Mouse (Mus musculus) liver, adult 2 months (tissue): Measurements from ENCODE around the gene Map3k5. TPM values are rescaled to one million over a fixed set of nuclear protein-coding genes. Genes with fewer than 3 reads are reported as not detected.
"Not testable (repeated sequence)": the region's sequence is repeated elsewhere in the genome, so short reads cannot be mapped to it uniquely, and the experiment has no call there.

Experiments
- DNase-seq: peaks from one replicate; pipeline ENCODE4 v3.0.0-alpha.2; 2011; ENCODE audit warnings: low read depth, low spot score; ENCODE audit errors: extremely low read depth
- H3K27ac ChIP-seq: fragments of 200-500 bp; replicated peaks from 2 replicates; pipeline ENCODE4 v1.5.1; 2012; ENCODE audit warnings: low read depth, mild to moderate bottlenecking, control low read depth, inconsistent platforms, low read length; ENCODE audit not compliant: insufficient read depth
- H3K27me3 ChIP-seq: fragments of 200-500 bp; 2 replicates; pipeline ENCODE4 v1.6.1; 2012; ENCODE audit warnings: mild to moderate bottlenecking, moderate library complexity, low read length, inconsistent platforms; ENCODE audit not compliant: control insufficient read depth, insufficient read depth
- H3K36me3 ChIP-seq: fragments of 200-500 bp; 2 replicates; pipeline ENCODE4 v1.6.1; 2012; ENCODE audit warnings: low read length, inconsistent platforms; ENCODE audit not compliant: control insufficient read depth, insufficient read depth
- H3K4me1 ChIP-seq: fragments of 200-500 bp; 2 replicates; pipeline ENCODE4 v1.6.1; 2011; ENCODE audit warnings: low read length; ENCODE audit not compliant: control insufficient read depth, insufficient read depth
- H3K4me3 ChIP-seq: fragments of 200-500 bp; 2 replicates; pipeline ENCODE4 v1.5.1; 2011; ENCODE audit warnings: low read depth, mild to moderate bottlenecking, control low read depth, low read length, moderate library complexity; ENCODE audit not compliant: insufficient read depth
- H3K79me2 ChIP-seq: fragments of 200-500 bp; 2 replicates; pipeline ENCODE4 v1.6.1; 2012; ENCODE audit warnings: inconsistent platforms, mild to moderate bottlenecking, low read length, moderate library complexity; ENCODE audit not compliant: control insufficient read depth, insufficient read depth
- H3K9ac ChIP-seq: fragments of 200-500 bp; 2 replicates; pipeline ENCODE4 v1.6.1; 2012; ENCODE audit warnings: low read depth, mild to moderate bottlenecking, control low read depth, inconsistent platforms, low read length
- CTCF ChIP-seq: fragments of 200-500 bp; IDR thresholded peaks from 2 replicates; pipeline ENCODE4 v1.5.1; 2011; ENCODE audit warnings: low read depth, low read length, control low read depth
- POLR2A ChIP-seq: fragments of 200-500 bp; IDR thresholded peaks from 2 replicates; pipeline ENCODE4 v1.6.1; 2011; ENCODE audit warnings: low read length, control low read depth; ENCODE audit not compliant: insufficient read depth; ENCODE audit errors: extremely low read depth
- WGBS: fragments of 180-500 bp; shearing (Covaris S2); methylation state at CpG from one replicate; pipeline ENCODE4 v1.1.7; 2018; 5-methylcytosine and 5-hydroxymethylcytosine counted together
- polyA plus RNA-seq: library from polyadenylated mRNA; depleted of rRNA; stranded (reverse); fragments of >200 nt; gene quantifications from 2 replicates; pipeline ENCODE4 v1.2.3, GENCODE M21; 2012
- total RNA-seq: library from RNA; depleted of rRNA; stranded (reverse); fragments of >200 nt; gene quantifications from 2 replicates; pipeline ENCODE4 v1.2.3, GENCODE M21; 2014

Gene Map3k5
- total and polyA plus RNA-seq, 2 experiments = 2.9 to 25.4 TPM

- Histone ChIP-seq H3K4me1 (peaks cover 7% of the 10 kb centered on the region; the same call in 1 of the 2 replicates), H3K4me3 (no peak overlapping the region), H3K79me2 (no peaks in the 10 kb centered on the region; the same call in 1 of the 2 replicates), H3K27me3 (no peaks in the 10 kb centered on the region), H3K36me3 (0 out of 2 replicates have a peak, but pooled peaks cover under 1% of the 10 kb centered on the region), H3K27ac (no peak overlapping the region), H3K9ac (no peak overlapping the region)
- no peak for TF ChIP-seq POLR2A
- TF ChIP-seq CTCF = no peak
- DNase-seq = peak; percentile 68
- WGBS = 28% methylated on average over 2 of the region's 2 CpGs
These were observed 23.8 kb upstream of the Map3k5 start for GRCm38 (mm10) chr10:19910516-19910915.

DNA sequence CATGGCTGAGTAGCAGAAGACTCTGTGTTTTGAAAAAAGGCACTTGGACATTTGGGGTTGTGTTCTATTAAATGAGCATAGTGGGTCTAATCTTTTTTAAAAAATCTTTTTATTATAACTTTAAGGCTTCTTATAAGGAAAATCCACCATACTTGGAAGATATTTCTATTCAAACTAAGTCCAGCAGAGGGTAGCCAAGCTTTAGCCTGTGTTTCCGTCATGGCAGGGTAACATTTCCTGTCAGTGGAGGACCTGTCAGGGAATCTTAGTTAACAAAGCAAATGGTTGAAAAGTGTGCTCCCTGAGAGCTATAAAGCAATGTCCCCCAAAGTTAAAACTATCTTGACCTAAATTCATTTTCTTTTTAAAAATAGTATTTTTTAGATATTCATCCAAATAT, 22.7 kb upstream of the Map3k5 start:
- Histone ChIP-seq H3K4me3 (no peak overlapping the region), H3K27ac (no peak overlapping the region), H3K9ac (no peak overlapping the region), H3K4me1 (peaks cover 5% of the 10 kb centered on the region; the same call in 1 of the 2 replicates), H3K36me3 (no peaks in the 10 kb centered on the region), H3K27me3 (no peaks in the 10 kb centered on the region), H3K79me2 (no peaks in the 10 kb centered on the region)
- TF ChIP-seq POLR2A (no peak), CTCF (no peak)
- 80% methylated on average over 1 of the region's 1 CpGs for WGBS
- DNase-seq = no peak

DNA sequence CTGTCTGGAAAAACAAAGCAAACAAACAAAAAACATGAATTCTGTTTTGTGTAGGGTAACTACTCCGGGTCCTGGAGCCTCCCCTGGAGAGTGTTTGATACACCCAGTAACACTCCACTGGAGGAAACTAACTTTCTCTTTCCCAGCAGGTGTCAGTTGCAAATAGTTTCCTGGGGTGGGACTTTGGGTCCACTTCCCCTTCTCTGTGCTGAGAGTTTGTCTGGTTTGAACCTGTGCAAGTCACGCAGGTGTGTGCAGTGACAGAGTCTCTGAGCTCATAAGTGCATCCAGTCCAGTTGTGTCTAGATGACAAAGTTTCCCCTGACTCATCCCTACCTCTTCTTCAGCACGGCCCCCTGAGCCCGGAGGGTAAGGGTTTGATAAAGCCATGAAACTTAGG, 20.5 kb upstream of the Map3k5 start:
- H3K79me2 ChIP-seq = no peaks in the 10 kb centered on the region
- TF ChIP-seq CTCF = no peak
- TF ChIP-seq POLR2A = no peak
- 84% methylated on average over 4 of the region's 4 CpGs for WGBS
- peaks cover 2% of the 10 kb centered on the region; the same call in 1 of the 2 replicates for H3K4me1 ChIP-seq
- H3K4me3 ChIP-seq = no peak overlapping the region
- no peak overlapping the region for H3K9ac ChIP-seq
- no peak for DNase-seq
- no peaks in the 10 kb centered on the region for H3K27me3 ChIP-seq
- H3K27ac ChIP-seq = no peak overlapping the region
- no peaks in the 10 kb centered on the region for H3K36me3 ChIP-seq

- TF ChIP-seq CTCF (peak; percentile 88), POLR2A (no peak)
- DNase-seq = peak; percentile 94
These were observed 19.0 kb upstream of the Map3k5 start for GRCm38 (mm10) chr10:19915301-19915700.

GRCm38 (mm10) chr10:19922410-19922809, 11.9 kb upstream of the Map3k5 start:
- H3K36me3 ChIP-seq = no peaks in the 10 kb centered on the region
- TF ChIP-seq POLR2A = no peak
- no peak for TF ChIP-seq CTCF
- H3K27ac ChIP-seq = no peak overlapping the region
- no peaks in the 10 kb centered on the region for H3K27me3 ChIP-seq
- H3K4me1 ChIP-seq = no peaks in the 10 kb centered on the region
- DNase-seq = no peak
- WGBS = 33% methylated on average over 4 of the region's 4 CpGs
- H3K79me2 ChIP-seq = no peaks in the 10 kb centered on the region
- no peak overlapping the region for H3K9ac ChIP-seq
- no peak overlapping the region for H3K4me3 ChIP-seq

More at GRCm38 (mm10) chr10:19915301-19915700, 19.0 kb upstream of the Map3k5 start:
- WGBS = 30% methylated on average over 1 of the region's 1 CpGs
- no peaks in the 10 kb centered on the region for H3K79me2 ChIP-seq
- no peak overlapping the region for H3K4me3 ChIP-seq
- H3K27me3 ChIP-seq = no peaks in the 10 kb centered on the region
- no peak overlapping the region for H3K9ac ChIP-seq
- H3K4me1 ChIP-seq = no peaks in the 10 kb centered on the region; the same call in 1 of the 2 replicates
- no peak overlapping the region for H3K27ac ChIP-seq
- H3K36me3 ChIP-seq = no peaks in the 10 kb centered on the region

DNA sequence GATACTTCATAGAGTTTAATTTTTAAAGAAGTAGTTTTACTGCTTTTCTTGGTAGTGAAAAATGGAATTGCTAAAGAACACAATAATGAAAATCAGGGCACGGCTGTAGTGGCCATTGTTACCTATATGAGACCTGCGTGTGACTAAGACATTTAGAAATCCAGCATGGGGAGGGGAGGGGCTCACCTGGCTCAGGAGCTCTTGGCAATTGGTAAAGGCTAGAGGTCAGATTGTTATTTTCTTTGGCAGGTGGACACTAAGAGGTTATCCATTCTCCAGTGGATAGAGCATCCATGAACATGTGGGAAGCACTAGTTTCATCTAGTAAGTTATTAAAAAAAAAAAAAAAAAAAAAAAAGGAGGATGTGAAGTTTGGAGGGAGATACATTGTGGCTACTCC, 10.0 kb upstream of the Map3k5 start:
- peak; percentile 70 for DNase-seq
- TF ChIP-seq CTCF (no peak), POLR2A (no peak)
- no peaks in the 10 kb centered on the region for H3K36me3 ChIP-seq
- H3K27me3 ChIP-seq = no peaks in the 10 kb centered on the region
- H3K9ac ChIP-seq = no peak overlapping the region
- no peaks in the 10 kb centered on the region for H3K79me2 ChIP-seq
- no peak overlapping the region for H3K27ac ChIP-seq
- no peak overlapping the region for H3K4me3 ChIP-seq
- 39% methylated on average over 2 of the region's 2 CpGs for WGBS
- no peaks in the 10 kb centered on the region for H3K4me1 ChIP-seq

DNA sequence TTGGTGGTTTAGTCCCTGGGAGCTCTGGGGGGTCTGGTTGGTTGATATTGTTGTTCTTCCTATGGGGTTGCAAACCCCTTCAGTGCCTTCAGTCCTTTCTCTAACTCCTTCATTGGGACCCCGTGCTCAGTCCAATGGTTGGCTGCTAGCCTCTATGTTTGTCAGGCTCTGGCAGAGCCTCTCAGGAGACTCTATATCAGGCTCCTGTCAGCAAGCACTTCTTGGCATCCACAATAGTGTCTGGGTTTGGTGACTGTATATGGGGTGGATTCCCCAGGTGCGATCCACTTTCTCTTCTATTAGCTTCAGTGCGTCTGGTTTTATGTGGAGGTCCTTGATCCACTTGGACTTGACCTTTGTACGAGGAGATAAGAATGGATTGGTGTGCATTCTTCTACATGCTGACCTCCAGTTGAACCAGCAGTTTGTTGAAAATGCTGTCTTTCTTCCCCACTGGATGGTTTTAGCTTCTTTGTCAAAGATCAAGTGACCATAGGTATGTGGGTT, 7.8 kb upstream of the Map3k5 start:
- 61% methylated on average over 4 of the region's 4 CpGs for WGBS

More for the DNA sequence above, 7.8 kb upstream of the Map3k5 start:
- H3K36me3 ChIP-seq, DNase-seq, H3K4me3 ChIP-seq, H3K27me3 ChIP-seq, H3K9ac ChIP-seq, H3K4me1 ChIP-seq, H3K27ac ChIP-seq, H3K79me2 ChIP-seq: not testable (repeated sequence)
